Mouse (Mus musculus): ENCODE data around the gene Clec2g.

- TF ChIP-seq POLR2A (IDR thresholded peaks at IDR 0.05; ENCODE audit: low read depth, low read length) (no peak), MEF2A (IDR thresholded peaks at IDR 0.05; ENCODE audit: borderline replicate concordance, low read depth, low read length) (peak; percentile 86), RAD21 (IDR thresholded peaks at IDR 0.05; ENCODE audit: low read depth, low read length) (no peak; the same call in 1 of the 2 replicates), SMC3 (IDR thresholded peaks at IDR 0.05; ENCODE audit: low read depth, low read length) (no peak), MAX (IDR thresholded peaks at IDR 0.05; ENCODE audit: low read length) (no peak), CHD2 (IDR thresholded peaks at IDR 0.05; ENCODE audit: low read length) (no peak), EP300 (IDR thresholded peaks at IDR 0.05; ENCODE audit: low read length) (peak; percentile 89), ZKSCAN1 (IDR thresholded peaks at IDR 0.05; ENCODE audit: borderline replicate concordance, low read depth, low read length) (no peak), E2F4 (IDR thresholded peaks at IDR 0.05; ENCODE audit: insufficient replicate concordance, low read depth, low read length) (no peak), CTCF (conservative IDR thresholded peaks at IDR 0.05 in 1 of 2, IDR thresholded peaks at IDR 0.05 in 1 of 2; ENCODE audit: low read depth in 2 of 2, low read length in 2 of 2) (no peak)
Observed at GRCm38 (mm10) chr6:129014399-129014798, 80.2 kb downstream of the Clec2g start.

Data from CH12.LX (cell line).